Mouse (Mus musculus) intestine, embryonic 14.5 days (tissue): Measurements from ENCODE around the gene Gng4. TPM values are rescaled to one million over a fixed set of nuclear protein-coding genes. Genes with fewer than 3 reads are reported as not detected.

Experiments
- ATAC-seq: fragments of 200-750 bp; cut with Nextera tagmentation; replicated peaks from 2 replicates; pipeline ENCODE4 v1.8.0; 2017; ENCODE audit warnings: low read depth, moderate number of reproducible peaks, moderate TSS enrichment, moderate library complexity; ENCODE audit not compliant: low FRiP score, low TSS enrichment
- DNase-seq: peaks from one replicate; pipeline ENCODE4 v3.0.0-alpha.2; 2018; ENCODE audit warnings: low spot score
- H3K27ac ChIP-seq: fragments of 300-500 bp; sonication (generic); 2 replicates; pipeline ENCODE4 v1.5.1; 2014; ENCODE audit warnings: low read depth, mild to moderate bottlenecking, control low read depth
- H3K27me3 ChIP-seq: fragments of 300-500 bp; sonication (generic); replicated peaks from 2 replicates; pipeline ENCODE4 v1.6.1; 2014; ENCODE audit warnings: low read length, control low read depth; ENCODE audit not compliant: control insufficient read depth, insufficient read depth
- H3K36me3 ChIP-seq: fragments of 300-500 bp; sonication (generic); 2 replicates; pipeline ENCODE4 v1.6.1; 2014; ENCODE audit warnings: low read length, control low read depth; ENCODE audit not compliant: control insufficient read depth, insufficient read depth
- H3K4me1 ChIP-seq: fragments of 300-500 bp; sonication (generic); replicated peaks from 2 replicates; pipeline ENCODE4 v1.6.1; 2014; ENCODE audit warnings: low read length, control low read depth, mixed read lengths; ENCODE audit not compliant: control insufficient read depth, insufficient read depth
- H3K4me2 ChIP-seq: fragments of 300-500 bp; sonication (generic); 2 replicates; pipeline ENCODE4 v1.6.1; 2014; ENCODE audit warnings: low read length
- H3K4me3 ChIP-seq: fragments of 300-500 bp; sonication (generic); 2 replicates; pipeline ENCODE4 v1.5.1; 2014; ENCODE audit warnings: low read depth, low read length, control low read depth, mixed read lengths
- H3K9ac ChIP-seq: fragments of 300-500 bp; sonication (generic); 2 replicates; pipeline ENCODE4 v1.6.1; 2014; ENCODE audit warnings: mild to moderate bottlenecking, low read length
- H3K9me3 ChIP-seq: fragments of 300-500 bp; sonication (generic); 2 replicates; pipeline ENCODE4 v1.6.1; 2016; ENCODE audit warnings: low read length, control low read depth; ENCODE audit not compliant: control insufficient read depth
- WGBS: fragments of 180-500 bp; shearing (Covaris S2); extraction: QIAGEN DNeasy Blood & Tissue Kit; methylation state at CpG from one replicate; pipeline ENCODE4 v1.1.7; 2014; 5-methylcytosine and 5-hydroxymethylcytosine counted together
- polyA plus RNA-seq: library from polyadenylated mRNA; unstranded; fragments of >200 nt; fragmentation: Nextera tagmentation; extraction: Ambion mirVana; gene quantifications from 2 replicates; pipeline ENCODE4 v1.2.1, GENCODE M21; 2014

Gng4 gene
- polyA plus RNA-seq, 1 experiment from 2014 or later = 2.5 TPM

GRCm38 (mm10) chr13:13826533-13826932 is 42.7 kb downstream of the Gng4 start:
- Histone ChIP-seq H3K9me3 (no peaks in the 10 kb centered on the region), H3K4me3 (no peak overlapping the region), H3K27me3 (no peaks in the 10 kb centered on the region), H3K36me3 (no peaks in the 10 kb centered on the region), H3K4me1 (no peaks in the 10 kb centered on the region), H3K4me2 (no peak overlapping the region), H3K27ac (no peak overlapping the region), H3K9ac (no peak overlapping the region)
- no peak for DNase-seq
- WGBS = 84% methylated on average over 6 of the region's 6 CpGs
- no peak for ATAC-seq

GRCm38 (mm10) chr13:13828125-13828524 is 44.3 kb downstream of the Gng4 start:
- H3K4me2 ChIP-seq = no peak overlapping the region
- H3K36me3 ChIP-seq = no peaks in the 10 kb centered on the region
- no peaks in the 10 kb centered on the region for H3K27me3 ChIP-seq
- no peak overlapping the region for H3K27ac ChIP-seq
- H3K9ac ChIP-seq = no peak overlapping the region
- WGBS = 41% methylated on average over 1 of the region's 1 CpGs
- no peak for DNase-seq
- no peak for ATAC-seq
- H3K9me3 ChIP-seq = no peaks in the 10 kb centered on the region
- H3K4me3 ChIP-seq = no peak overlapping the region
- H3K4me1 ChIP-seq = no peaks in the 10 kb centered on the region

DNA sequence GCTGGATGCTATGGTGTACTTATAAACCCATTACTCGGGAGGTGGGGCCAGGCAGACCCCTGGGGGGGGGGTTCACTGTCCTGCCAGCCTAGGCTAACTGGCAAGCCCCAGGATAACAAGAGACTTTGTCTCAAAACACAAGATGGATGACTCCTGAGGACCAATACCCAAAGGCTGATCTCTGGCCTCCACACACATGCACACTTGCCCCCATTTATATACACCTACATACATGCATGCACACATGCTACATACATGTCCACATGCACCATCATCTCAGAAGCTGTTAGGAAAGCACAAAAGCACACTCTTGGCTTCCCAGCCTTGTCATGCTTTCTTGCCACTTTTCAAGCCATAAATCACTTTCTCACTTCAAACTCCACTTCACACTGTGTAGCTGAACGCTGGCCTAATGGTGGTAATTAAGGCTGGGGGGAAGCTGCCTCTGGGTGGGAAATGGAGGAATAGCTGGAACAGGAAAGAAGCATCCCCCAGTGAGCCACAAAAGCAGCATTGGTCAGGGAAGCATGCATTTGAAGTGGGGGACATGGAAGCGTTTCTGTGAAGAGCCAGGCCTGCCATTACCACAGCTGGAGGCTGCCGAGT is 46.7 kb downstream of the Gng4 start:
- no peaks in the 10 kb centered on the region for H3K27me3 ChIP-seq
- no peak overlapping the region for H3K9ac ChIP-seq
- no peak overlapping the region for H3K4me3 ChIP-seq
- no peak for DNase-seq
- ATAC-seq = no peak
- 31% methylated on average over 4 of the region's 4 CpGs for WGBS
- no peaks in the 10 kb centered on the region for H3K9me3 ChIP-seq
- no peak overlapping the region for H3K4me2 ChIP-seq
- H3K4me1 ChIP-seq = no peaks in the 10 kb centered on the region
- H3K27ac ChIP-seq = no peak overlapping the region
- no peaks in the 10 kb centered on the region for H3K36me3 ChIP-seq

DNA sequence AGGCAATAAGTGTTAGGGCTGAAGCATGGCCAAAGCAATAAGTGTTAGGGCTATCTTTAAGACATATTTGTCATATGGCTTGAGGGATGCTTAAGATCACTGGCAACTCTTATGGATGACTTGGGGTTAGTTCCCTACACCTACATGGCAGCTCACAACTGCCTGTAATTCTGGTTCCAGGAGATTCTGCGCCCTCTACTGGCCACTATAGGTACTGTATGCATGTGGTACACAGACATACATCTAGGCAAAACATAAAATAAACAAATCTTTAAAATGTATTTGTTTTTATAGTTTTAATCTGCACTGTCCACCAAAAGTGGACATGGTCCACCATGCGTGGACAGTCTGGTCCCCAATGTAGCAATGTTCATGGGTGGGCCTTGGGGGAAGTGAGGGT is 51.3 kb downstream of the Gng4 start:
- Histone ChIP-seq H3K9me3 (no peaks in the 10 kb centered on the region), H3K4me1 (no peaks in the 10 kb centered on the region), H3K4me2 (no peak overlapping the region), H3K27me3 (no peaks in the 10 kb centered on the region), H3K9ac (no peak overlapping the region), H3K27ac (no peak overlapping the region), H3K4me3 (no peak overlapping the region), H3K36me3 (no peaks in the 10 kb centered on the region)
- DNase-seq (no peak), ATAC-seq (no peak)
- 57% methylated on average over 2 of the region's 2 CpGs for WGBS

DNA sequence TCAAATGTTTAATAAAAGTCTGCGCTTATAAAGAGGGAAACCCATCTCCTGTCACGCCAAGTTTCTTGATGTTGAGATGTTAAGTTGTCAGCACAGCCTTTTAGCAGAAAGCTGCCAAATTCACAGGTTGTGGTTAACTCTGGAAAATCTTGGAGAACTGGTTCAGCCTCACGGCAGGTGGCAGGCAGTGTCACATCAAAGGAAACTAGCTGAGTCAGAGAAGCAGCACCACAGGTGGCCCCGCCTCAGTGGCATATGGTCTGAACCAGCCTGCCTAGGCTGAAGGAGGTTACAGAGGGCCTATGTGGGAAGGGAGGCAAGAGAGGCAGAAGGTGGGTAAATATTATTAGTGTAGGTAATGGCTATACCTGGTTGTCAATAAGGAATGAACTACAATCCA is 61.2 kb downstream of the Gng4 start:
- no peak overlapping the region for H3K27ac ChIP-seq
- no peaks in the 10 kb centered on the region for H3K4me1 ChIP-seq
- H3K4me2 ChIP-seq = no peak overlapping the region
- no peak for ATAC-seq
- H3K36me3 ChIP-seq = no peaks in the 10 kb centered on the region
- H3K9ac ChIP-seq = no peak overlapping the region
- 61% methylated on average over 4 of the region's 4 CpGs for WGBS
- no peak for DNase-seq
- H3K4me3 ChIP-seq = no peak overlapping the region
- H3K9me3 ChIP-seq = no peaks in the 10 kb centered on the region
- H3K27me3 ChIP-seq = no peaks in the 10 kb centered on the region

DNA sequence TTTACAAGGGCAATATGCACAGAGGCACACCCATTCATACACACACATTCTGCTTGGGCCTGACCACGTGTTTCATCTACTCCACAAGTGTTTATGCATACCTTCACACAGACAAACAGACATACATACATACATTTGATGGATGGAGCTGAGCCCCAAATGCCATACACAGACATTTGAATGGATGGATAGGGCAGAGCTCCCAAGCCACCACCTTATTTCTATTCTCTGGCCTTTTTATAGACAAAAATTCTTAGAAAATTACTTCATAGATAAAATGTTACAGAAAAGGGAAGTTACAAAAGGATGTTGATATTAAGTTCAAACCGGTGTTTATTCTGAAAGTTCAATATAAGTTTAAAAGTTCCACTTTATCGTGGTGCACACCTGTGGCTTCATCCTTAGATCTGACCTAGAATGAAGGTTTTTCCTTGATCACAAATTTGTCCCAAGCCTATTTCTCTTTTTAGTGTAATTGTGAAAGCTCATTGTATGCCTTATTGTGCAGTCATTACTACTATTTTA is 63.3 kb downstream of the Gng4 start:
- Histone ChIP-seq H3K4me2 (no peak overlapping the region), H3K36me3 (no peaks in the 10 kb centered on the region)
- no peak for ATAC-seq

DNA sequence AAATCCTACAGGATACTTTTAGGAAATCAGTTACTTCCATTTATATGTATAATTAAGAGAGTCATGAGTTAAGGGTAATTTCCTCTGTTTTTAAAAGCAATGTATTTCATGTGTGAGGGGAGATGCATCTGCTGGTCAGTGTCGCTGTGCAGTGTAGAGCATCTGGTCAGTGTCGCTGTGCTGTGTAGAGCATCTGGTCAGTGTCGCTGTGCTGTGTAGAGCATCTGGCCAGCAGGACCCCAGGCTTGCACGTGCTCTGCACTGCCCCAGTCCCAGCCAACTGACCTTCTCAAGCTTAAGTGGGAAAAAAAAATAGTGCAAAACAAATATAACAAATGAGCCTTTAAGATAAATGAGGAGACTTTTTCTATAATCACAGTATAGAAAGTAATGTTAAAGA is 73.3 kb downstream of the Gng4 start:
- Histone ChIP-seq H3K9ac (no peak overlapping the region), H3K4me2 (no peak overlapping the region), H3K4me3 (no peak overlapping the region), H3K27ac (no peak overlapping the region), H3K36me3 (no peaks in the 10 kb centered on the region), H3K9me3 (no peaks in the 10 kb centered on the region), H3K27me3 (no peaks in the 10 kb centered on the region), H3K4me1 (no peaks in the 10 kb centered on the region)
- ATAC-seq (no peak), DNase-seq (no peak)
- 35% methylated on average over 4 of the region's 4 CpGs for WGBS

More for the DNA sequence above, 63.3 kb downstream of the Gng4 start:
- Histone ChIP-seq H3K9ac (no peak overlapping the region), H3K27ac (no peak overlapping the region), H3K4me3 (no peak overlapping the region), H3K27me3 (no peaks in the 10 kb centered on the region), H3K9me3 (no peaks in the 10 kb centered on the region), H3K4me1 (no peaks in the 10 kb centered on the region)
- 46% methylated on average over 3 of the region's 3 CpGs for WGBS
- no peak for DNase-seq

GRCm38 (mm10) chr13:13862346-13862745 is 78.5 kb downstream of the Gng4 start:
- Histone ChIP-seq H3K27ac (no peak overlapping the region), H3K36me3 (no peaks in the 10 kb centered on the region), H3K9me3 (no peaks in the 10 kb centered on the region), H3K9ac (no peak overlapping the region), H3K27me3 (no peaks in the 10 kb centered on the region), H3K4me1 (no peaks in the 10 kb centered on the region), H3K4me2 (no peak overlapping the region), H3K4me3 (no peak overlapping the region)
- DNase-seq (no peak), ATAC-seq (no peak)
- WGBS = 64% methylated on average over 11 of the region's 11 CpGs

- no peaks in the 10 kb centered on the region for H3K9me3 ChIP-seq
Measured at GRCm38 (mm10) chr13:13862941-13863340, 79.1 kb downstream of the Gng4 start.

More at GRCm38 (mm10) chr13:13862941-13863340, 79.1 kb downstream of the Gng4 start:
- H3K9ac ChIP-seq = no peak overlapping the region
- H3K27me3 ChIP-seq = no peaks in the 10 kb centered on the region
- H3K4me2 ChIP-seq = no peak overlapping the region
- no peak overlapping the region for H3K4me3 ChIP-seq
- WGBS = 23% methylated on average over 6 of the region's 6 CpGs
- H3K27ac ChIP-seq = no peak overlapping the region
- ATAC-seq = 0 out of 2 replicates have a peak, but pooled peaks have one; percentile 16
- no peak for DNase-seq
- no peaks in the 10 kb centered on the region for H3K36me3 ChIP-seq
- no peaks in the 10 kb centered on the region for H3K4me1 ChIP-seq
